Mouse (Mus musculus) midbrain, postnatal 0 days (tissue): Measurements from ENCODE around the gene Ern1. TPM values are rescaled to one million over a fixed set of nuclear protein-coding genes. Genes with fewer than 3 reads are reported as not detected.

ENCODE experiments used
- ATAC-seq: fragments of 200-750 bp; cut with Nextera tagmentation; 2 replicates; pipeline ENCODE4 v1.8.0; 2017; ENCODE audit warnings: moderate number of reproducible peaks, mild to moderate bottlenecking, moderate TSS enrichment, moderate library complexity; ENCODE audit not compliant: low FRiP score
- DNase-seq: peaks from one replicate; pipeline ENCODE4 v3.0.0-alpha.2; 2015; ENCODE audit warnings: low spot score
- H3K27ac ChIP-seq: fragments of 300-500 bp; sonication (generic); 2 replicates; pipeline ENCODE4 v1.5.1; 2014; ENCODE audit warnings: low read depth, mild to moderate bottlenecking, low read length, mixed read lengths
- H3K27me3 ChIP-seq: fragments of 300-500 bp; sonication (generic); 2 replicates; pipeline ENCODE4 v1.6.1; 2014; ENCODE audit warnings: low read length, control low read depth, mixed read lengths; ENCODE audit not compliant: insufficient read depth
- H3K36me3 ChIP-seq: fragments of 300-500 bp; sonication (generic); 2 replicates; pipeline ENCODE4 v1.6.1; 2014; ENCODE audit warnings: low read length, control low read depth, mixed read lengths; ENCODE audit not compliant: insufficient read depth
- H3K4me1 ChIP-seq: fragments of 300-500 bp; sonication (generic); 2 replicates; pipeline ENCODE4 v1.6.1; 2014; ENCODE audit warnings: mild to moderate bottlenecking, control low read depth, antibody characterized with exemption, low read length, mixed read lengths; ENCODE audit not compliant: insufficient read depth
- H3K4me2 ChIP-seq: fragments of 300-500 bp; sonication (generic); 2 replicates; pipeline ENCODE4 v1.6.1; 2014; ENCODE audit warnings: low read depth, mild to moderate bottlenecking, low read length, mixed read lengths; ENCODE audit not compliant: poor library complexity, severe bottlenecking
- H3K4me3 ChIP-seq: fragments of 300-500 bp; sonication (generic); 2 replicates; pipeline ENCODE4 v1.5.1; 2014; ENCODE audit warnings: low read depth, mild to moderate bottlenecking, low read length, moderate library complexity
- H3K9ac ChIP-seq: fragments of 300-500 bp; sonication (generic); replicated peaks from 2 replicates; pipeline ENCODE4 v1.6.1; 2014; ENCODE audit warnings: mild to moderate bottlenecking, low read length, moderate library complexity, mixed read lengths; ENCODE audit not compliant: poor library complexity, severe bottlenecking
- H3K9me3 ChIP-seq: fragments of 300-500 bp; sonication (generic); 2 replicates; pipeline ENCODE4 v1.6.1; 2016; ENCODE audit warnings: low read length, control low read depth
- CTCF ChIP-seq: IDR thresholded peaks from 2 replicates; pipeline ENCODE4 v1.5.1; 2016; ENCODE audit warnings: antibody characterized with exemption, mild to moderate bottlenecking
- WGBS: fragments of 180-500 bp; shearing (Covaris S2); extraction: QIAGEN DNeasy Blood & Tissue Kit; methylation state at CpG from one replicate; pipeline ENCODE4 v1.1.7; 2014; 5-methylcytosine and 5-hydroxymethylcytosine counted together
- polyA plus RNA-seq: library from polyadenylated mRNA; unstranded; fragments of >200 nt; fragmentation: Nextera tagmentation; extraction: Ambion mirVana; gene quantifications from 2 replicates; pipeline ENCODE4 v1.2.1, GENCODE M21; 2015
- total RNA-seq: library from RNA; depleted of rRNA; stranded (reverse); fragments of >200 nt; gene quantifications from 2 replicates; pipeline ENCODE4 v1.2.3, GENCODE M21; 2014

Ern1 gene
- total and polyA plus RNA-seq, 2 experiments from 2014 or later = 3.7 to 10.3 TPM

DNA sequence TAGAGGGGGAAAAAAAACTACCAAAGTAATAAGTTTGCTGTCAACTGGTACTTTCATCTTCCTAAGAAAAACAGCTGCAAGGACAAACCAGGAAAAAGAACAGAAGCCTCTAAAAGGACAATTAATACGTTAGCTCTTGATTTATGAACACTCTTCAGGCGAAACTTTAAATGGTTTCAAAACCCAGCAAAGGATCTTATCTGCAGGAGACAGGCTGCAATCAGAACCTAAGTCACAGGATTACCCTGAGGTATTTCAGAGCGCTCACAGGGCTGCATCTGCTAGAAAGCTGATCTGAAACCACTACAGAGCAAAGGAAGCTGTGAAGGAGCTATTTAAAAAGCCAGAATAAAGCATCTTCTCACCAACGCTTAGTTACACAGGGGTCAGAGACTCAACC, 6.0 kb downstream of the Ern1 start:
- ATAC-seq (no peak), DNase-seq (no peak)
- no peak for TF ChIP-seq CTCF
- 73% methylated on average over 4 of the region's 4 CpGs for WGBS
- Histone ChIP-seq H3K4me2 (no peak overlapping the region), H3K4me1 (no peaks in the 10 kb centered on the region; the same call in 1 of the 2 replicates), H3K36me3 (no peaks in the 10 kb centered on the region), H3K27ac (no peak overlapping the region), H3K27me3 (no peaks in the 10 kb centered on the region), H3K9me3 (no peaks in the 10 kb centered on the region), H3K9ac (no peak overlapping the region), H3K4me3 (no peak overlapping the region)

DNA sequence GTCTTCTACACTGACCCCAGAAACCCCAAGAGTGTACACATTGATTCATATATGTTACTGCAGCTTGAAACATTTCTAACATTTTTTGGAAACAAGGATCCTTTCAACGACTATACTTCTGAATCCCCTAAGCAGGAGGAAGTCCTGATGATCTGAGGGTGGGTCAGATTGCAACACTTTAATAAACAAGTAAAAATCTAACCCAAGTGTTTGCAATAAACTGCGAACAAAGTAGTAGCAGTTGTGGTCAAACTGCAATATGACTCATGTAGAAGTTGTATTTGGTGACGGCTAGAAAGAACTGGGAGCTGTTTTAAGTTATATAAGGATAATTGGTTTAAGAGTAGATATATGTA, 7.1 kb downstream of the Ern1 start:
- no peaks in the 10 kb centered on the region for H3K4me1 ChIP-seq
- H3K27me3 ChIP-seq = no peaks in the 10 kb centered on the region
- WGBS = 94% methylated on average over 3 of the region's 3 CpGs
- no peak overlapping the region for H3K27ac ChIP-seq
- H3K9me3 ChIP-seq = no peaks in the 10 kb centered on the region
- no peak overlapping the region for H3K4me3 ChIP-seq
- no peak for TF ChIP-seq CTCF
- no peaks in the 10 kb centered on the region for H3K36me3 ChIP-seq
- DNase-seq = no peak
- no peak overlapping the region for H3K9ac ChIP-seq
- ATAC-seq = no peak
- no peak overlapping the region for H3K4me2 ChIP-seq

DNA sequence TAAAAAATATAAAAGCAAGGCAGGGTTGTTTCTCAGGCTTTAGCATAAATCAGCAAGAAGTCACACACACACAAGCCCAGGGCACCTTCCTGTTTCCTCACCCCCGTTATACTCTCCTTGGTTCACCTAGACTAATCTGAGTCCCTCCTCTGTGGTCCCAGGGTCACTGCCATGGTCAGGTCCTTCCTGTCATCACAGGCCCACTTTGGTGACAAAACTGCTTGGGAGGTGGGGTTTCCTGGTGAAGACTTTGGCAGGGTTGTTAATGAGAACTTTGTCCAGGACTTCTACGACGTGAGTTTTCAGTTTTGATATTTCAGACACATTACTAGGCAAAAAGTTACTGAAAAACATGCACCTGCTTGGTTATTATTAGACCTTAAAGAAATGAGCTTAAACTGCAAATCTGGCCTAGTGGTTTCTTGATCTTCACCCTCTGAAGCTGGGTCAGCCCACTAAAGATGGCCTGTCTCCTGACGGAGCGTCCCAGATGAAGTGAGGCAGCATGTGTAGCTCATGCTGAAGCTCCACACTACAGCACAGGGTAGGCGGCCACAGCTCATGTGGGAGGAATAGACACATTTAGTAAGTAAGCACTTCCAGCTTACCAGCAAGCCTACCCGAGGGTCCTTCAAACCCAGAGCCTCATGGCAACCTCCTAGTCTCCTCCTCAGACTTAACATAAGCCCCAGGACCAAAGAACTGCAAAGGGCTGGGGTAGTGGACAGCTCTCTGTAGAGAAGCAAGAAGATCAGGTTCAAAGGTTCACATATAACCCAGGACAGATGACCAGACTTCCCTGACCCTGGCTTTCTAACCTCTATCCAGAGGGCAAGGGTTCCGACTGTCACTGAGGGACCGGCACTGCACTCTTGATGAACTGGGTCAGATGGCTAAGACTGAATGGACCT, 7.8 kb downstream of the Ern1 start:
- H3K9ac ChIP-seq = no peak overlapping the region
- H3K4me1 ChIP-seq = no peaks in the 10 kb centered on the region
- DNase-seq (no peak), ATAC-seq (no peak)
- H3K4me3 ChIP-seq = no peak overlapping the region
- no peaks in the 10 kb centered on the region for H3K36me3 ChIP-seq
- no peaks in the 10 kb centered on the region for H3K27me3 ChIP-seq
- WGBS = 85% methylated on average over 9 of the region's 9 CpGs
- H3K27ac ChIP-seq = no peak overlapping the region
- no peaks in the 10 kb centered on the region for H3K9me3 ChIP-seq
- no peak for TF ChIP-seq CTCF
- H3K4me2 ChIP-seq = no peak overlapping the region

DNA sequence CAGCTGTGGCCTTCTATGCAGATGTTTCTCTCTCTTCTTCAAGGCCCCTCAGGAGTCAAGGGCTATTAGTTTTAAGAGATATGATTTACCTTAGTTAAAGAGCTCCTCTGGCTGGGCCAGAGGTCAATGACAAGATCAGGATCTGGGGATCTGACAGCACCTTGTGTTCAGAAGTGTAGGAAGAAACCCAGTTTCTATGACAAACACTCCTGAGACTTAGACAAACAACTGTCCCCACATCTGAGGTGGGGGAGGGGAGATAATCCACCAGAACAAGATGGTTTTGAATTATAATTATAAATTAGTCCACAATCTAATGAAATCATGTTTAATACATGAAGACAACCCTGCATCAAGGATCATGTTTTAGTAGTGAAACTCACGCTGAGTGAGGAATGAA, 8.9 kb downstream of the Ern1 start:
- H3K4me2 ChIP-seq = no peak overlapping the region
- no peaks in the 10 kb centered on the region for H3K4me1 ChIP-seq
- H3K27me3 ChIP-seq = no peaks in the 10 kb centered on the region
- no peak for DNase-seq
- no peak overlapping the region for H3K4me3 ChIP-seq
- WGBS = 31% methylated on average over 1 of the region's 1 CpGs
- TF ChIP-seq CTCF = no peak
- no peak overlapping the region for H3K9ac ChIP-seq
- no peaks in the 10 kb centered on the region for H3K36me3 ChIP-seq
- ATAC-seq = no peak
- no peaks in the 10 kb centered on the region for H3K9me3 ChIP-seq
- no peak overlapping the region for H3K27ac ChIP-seq

DNA sequence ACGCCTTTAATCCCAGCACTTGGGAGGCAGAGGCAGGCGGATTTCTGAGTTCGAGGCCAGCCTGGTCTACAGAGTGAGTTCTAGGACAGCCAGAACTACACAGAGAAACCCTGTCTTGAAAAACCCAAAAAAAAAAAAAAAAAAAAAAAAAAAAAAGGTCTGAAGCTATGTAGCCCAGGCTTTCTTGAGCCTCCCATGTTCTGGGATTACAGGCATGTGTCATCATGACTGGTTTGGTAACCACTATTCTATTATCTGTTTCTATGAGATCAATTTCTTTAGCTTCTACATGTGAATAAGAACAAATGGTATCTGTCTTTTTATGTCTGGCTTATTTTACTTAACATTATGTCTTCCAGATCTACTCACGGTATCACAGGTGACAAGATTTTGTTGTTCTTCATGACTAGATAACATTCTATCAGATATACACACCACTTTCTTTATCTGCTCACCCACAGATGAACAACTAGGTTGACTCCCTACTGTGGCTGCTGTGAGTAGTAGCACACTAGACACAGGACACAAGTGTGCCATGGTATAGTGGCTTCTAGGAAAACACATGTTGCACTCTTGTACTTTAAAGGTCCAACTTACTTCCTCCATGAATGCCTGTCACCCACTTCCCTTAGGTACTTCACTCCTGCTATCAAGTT, 10.0 kb downstream of the Ern1 start:
- Histone ChIP-seq H3K4me3 (no peak overlapping the region), H3K4me2 (no peak overlapping the region), H3K27ac (no peak overlapping the region), H3K27me3 (no peaks in the 10 kb centered on the region), H3K9me3 (no peaks in the 10 kb centered on the region), H3K9ac (no peak overlapping the region), H3K36me3 (no peaks in the 10 kb centered on the region), H3K4me1 (no peaks in the 10 kb centered on the region)
- ATAC-seq = no peak
- WGBS = 99% methylated on average over 3 of the region's 4 CpGs
- no peak for DNase-seq
- TF ChIP-seq CTCF = no peak

DNA sequence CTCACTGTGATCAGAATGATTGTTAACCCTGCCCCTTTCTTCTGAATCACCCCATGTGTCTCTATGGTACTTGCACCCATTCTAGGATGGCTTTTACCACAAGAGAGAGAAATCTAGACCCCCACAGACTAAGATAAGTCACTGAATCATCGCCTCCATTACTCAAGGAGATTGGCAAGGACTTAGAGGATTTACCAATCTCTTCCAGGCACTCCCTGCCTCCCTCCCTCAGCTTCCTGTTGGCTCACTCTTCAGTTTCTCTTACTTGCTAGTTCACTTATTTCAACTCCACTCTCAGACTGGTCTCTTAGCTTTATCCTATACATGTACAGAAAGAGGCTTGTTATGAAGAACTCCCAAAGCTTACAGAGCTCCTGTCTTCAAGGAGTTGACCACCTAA, 12.3 kb downstream of the Ern1 start:
- Histone ChIP-seq H3K4me3 (no peak overlapping the region), H3K27ac (no peak overlapping the region), H3K4me1 (no peaks in the 10 kb centered on the region), H3K36me3 (no peaks in the 10 kb centered on the region), H3K9me3 (no peaks in the 10 kb centered on the region), H3K9ac (no peak overlapping the region), H3K27me3 (no peaks in the 10 kb centered on the region), H3K4me2 (no peak overlapping the region)
- TF ChIP-seq CTCF = no peak
- 81% methylated on average over 1 of the region's 1 CpGs for WGBS
- ATAC-seq = no peak
- no peak for DNase-seq
